Mouse (Mus musculus): ENCODE measurements at regions not wholly inside any gene's neighbourhood (a gene's known extent, or its start where the extent isn't known, plus 50 kb on each side); places are given as distances from the start of the nearest gene placed in this dataset.
"Not testable (repeated sequence)": the region's sequence is repeated elsewhere in the genome, so short reads cannot be mapped to it uniquely, and the experiment has no call there.

DNA sequence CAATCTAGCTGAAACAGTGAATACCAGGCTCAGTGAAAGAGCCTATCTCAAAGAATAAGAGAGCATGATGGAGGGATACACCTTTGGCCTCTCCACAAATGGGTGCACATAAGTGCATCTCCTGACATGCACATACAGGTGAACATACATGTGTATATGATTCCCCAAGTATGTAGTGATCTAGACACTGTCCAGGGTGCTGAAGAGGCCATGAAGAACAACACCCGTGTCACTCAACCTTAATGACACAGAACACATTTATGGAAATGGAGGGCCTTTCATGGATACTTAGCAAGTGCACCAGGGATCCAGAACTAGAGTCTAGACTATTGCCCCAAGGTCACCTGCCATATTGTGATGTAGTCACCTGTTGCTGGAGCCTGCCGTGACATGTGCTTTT is 56.9 kb downstream of the Spata19 start:
- no peak for DNase-seq

DNA sequence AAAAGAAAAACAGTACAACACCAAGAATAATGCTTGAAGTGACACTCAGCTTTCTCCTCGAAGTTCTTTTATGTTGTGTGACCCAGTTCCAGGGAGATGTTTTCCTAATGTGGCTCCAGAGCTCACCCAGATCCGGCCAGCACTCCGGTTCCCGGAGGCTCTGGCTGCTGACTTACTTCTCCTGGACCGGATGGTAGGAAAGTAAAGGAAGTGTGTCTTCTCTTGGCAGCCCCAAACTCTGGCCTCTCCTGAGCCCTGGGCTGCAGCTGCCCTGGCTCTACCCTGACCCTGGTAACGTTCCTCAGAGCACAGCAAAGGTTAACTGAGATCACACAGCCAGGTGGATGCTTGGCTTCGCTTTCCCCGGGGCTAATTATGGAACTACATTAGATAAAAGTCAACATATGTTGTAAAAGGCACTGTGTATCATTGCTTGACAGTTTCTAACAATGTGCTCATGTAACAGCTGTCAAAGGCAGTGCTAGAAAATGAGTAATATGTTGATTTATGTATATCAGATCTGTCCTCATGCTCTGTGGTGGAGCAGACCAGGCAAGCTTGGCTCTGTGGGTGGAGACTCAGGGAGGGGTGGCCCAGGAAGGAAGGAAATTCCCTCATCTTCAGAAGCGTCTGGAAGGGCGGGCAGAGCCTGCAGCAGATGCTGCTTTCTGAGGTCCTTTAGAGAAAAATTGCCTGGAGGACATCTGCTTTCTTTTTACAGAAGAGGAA is 57.5 kb downstream of the Spata19 start:
- peak; percentile 86 for DNase-seq

DNA sequence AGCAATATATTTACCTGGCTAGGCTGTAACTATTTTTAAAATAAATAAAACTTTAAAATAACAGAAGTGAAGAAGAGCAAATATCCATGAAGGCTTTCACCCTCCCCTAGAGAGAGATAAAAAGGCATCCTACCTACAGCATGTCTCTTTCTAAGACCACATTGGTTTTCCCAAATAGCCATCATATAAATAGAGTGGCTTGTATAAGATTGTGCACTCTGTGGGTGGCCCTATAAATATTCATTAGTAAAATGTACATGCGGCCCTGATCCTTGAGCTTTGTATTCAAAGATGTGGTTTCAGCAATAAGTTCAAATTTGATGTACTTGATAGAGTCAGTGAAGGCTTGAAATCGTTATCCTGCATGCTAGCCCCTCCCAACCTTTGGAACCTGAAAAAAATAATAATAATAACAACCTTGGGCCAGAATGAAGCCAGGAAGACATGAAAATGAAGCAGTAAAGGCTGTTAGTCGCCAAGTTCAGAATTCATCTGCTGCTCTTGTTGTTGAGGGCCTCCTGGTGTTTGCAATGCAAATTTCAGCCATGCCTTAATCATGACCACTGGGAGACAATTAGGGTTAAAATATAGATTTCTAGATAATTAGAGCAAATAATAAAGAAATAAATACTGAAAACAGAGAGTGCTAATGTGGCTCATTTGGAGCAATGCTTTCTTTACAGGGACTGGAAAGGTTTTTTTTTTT is 61.9 kb downstream of the Spata19 start:
- DNase-seq = no peak

DNA sequence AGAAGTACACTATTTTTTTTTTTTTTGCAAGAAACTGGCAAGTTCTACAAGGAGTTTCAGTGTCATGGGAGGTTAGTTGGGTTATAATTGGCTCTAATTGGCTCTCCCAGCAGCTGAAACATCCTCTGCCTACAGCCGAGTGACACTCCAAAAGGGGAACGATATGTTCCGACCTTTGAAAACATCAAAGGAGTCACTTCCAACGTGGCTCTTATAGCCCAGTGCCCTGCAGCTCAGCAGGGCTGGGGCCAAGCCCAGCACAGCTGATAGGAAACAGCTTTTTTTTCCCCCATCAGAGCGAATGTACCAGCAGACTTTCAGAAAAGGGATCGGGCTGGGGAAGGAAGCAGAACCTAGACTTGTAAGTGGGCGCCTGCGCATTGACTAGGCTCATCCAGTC is 64.4 kb downstream of the Spata19 start:
- no peak for DNase-seq

DNA sequence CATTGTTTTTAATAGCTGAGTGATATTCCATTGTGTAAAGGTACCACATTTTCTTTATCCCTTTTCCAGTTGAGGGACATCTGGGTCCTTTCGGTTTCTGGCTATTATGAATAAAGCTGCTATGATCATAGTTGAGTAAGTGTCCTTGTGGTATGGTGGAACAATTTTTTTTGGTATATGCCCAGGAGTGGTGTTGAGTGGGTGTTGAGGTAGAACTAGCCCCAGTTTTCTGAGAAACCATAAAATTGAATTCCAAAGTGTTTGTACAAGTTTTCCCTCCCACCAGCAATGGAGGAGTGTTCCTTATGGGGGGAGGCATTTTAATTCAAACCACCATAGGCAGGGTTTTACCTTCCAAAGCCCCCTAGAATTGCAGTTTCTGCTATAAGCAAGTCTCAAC is 67.4 kb downstream of the Spata19 start:
- DNase-seq = no peak

DNA sequence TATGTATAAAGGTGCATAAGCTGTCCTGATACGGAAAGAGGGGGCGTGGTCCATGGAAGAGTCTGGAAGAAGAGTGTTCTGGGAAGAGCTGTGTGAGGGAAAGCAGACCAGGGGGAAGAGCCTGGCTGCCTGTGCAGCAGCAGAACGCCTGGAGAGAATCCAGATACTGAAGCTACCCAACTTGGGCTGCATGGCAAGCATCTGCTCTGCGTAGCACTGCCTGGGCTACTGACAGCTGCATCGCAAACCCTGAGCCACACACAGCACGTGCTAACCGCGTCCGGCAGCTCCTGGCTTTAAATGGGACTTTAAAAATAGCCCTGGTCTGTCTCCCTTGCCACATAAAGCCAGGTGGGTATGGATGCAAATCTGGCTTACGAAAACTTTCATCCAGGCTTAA is 78.9 kb downstream of the Spata19 start:
- DNase-seq = peak; percentile 62

DNA sequence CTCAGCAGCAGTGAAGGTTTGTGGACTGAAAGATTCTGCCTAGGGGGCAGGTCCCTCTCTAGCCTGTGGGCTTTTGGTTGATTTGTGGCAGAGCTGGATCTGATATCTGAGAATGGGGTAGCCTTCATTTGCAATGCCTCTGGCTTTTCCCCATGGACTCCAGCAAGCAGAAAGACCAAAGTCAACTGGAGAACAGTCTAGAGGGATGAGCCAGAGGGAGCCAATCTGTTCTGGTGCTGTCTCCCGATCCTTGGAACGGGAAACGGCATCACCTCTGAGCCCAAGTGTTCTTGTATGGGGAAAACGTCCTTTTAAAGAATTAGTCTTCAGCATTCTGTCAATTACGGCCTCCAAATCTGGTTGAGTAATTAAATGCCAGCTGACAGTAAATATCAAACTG is 80.0 kb downstream of the Spata19 start:
- no peak for DNase-seq

DNA sequence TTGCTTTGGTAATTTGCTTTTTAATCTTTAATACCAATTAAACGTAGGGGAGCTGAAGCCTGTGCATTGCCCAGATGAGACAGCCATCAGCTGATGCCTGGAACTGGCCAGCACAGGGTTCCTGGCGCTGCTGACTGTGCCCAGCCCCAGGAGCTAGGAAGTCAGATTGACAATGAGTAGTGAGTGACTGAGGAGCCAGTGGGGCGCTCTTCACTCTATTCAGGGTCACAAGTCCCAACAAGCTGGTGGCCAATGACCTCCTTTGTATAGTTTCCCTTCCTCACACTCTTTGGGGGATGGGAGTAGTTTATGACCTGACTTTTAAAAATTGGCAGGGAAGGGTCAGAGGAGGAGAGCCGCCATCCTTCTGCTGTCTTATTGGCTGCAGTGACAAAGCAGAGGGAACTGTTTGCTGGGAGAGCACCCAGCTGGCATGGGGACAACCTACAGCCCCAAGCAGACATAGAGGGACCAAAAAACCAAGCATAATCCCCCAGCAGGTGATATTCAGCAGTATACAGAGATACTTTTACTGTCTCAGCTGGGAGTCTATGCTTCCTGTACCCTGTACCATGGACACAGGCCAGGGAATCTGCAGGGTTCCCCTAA is 80.6 kb downstream of the Spata19 start:
- no peak for DNase-seq

DNA sequence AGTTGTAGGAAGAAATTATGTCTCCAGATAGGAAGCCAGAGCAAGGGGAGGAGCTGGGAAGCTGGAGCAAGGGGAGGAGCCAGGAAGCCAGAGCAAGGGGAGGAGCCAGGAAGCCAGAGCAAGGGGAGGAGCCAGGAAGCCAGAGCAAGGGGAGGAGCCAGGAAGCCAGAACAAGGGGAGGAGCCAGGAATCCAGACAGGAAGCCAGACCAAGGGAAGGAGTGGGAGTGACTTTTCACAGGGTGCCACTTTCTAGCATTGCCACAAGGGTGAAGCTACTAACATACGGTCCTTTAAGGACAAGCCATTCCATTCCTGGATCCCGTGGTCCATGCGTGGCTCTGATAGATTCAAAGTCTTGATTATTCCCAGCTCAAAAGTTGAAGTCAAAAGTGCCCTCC is 81.7 kb downstream of the Spata19 start:
- DNase-seq = no peak

DNA sequence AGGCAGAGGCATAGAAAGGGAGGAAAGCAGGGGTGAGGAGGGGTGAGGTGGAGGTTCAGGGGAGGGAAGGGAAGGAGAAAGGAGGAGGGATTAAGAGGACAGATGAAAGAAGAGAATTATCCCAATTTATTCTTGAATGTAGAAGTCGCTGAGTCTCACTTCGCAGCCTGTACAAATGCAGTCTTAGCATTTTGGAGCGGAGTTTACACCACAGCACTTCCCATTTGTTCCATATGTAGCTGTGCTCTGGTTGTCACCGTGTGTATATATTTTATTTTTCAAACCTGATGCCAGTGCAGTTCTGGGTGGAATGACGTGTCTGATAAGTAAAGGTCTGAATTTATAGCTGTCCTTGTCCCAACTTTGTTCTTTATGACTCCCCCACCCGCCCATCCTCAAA is 105.2 kb downstream of the Spata19 start:
- DNase-seq = no peak

DNA sequence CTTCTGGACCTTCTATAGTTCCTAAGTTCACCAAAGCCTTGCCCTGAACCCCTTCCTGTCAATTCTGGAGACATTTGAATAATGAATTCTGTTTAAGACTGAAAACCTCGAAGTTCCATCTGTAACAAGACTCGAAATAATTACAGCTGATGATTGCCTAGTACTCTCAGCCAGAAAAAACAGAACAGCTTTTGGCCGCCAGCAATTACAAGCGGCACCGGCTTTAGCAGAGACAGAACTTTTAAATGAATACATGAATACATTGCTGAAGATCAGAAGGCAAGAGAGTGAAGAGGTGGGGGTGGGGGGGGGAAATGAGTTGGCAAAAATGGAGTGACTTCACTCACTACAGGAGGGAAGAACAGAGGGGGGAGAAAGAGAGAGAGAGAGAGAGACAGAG is 112.6 kb downstream of the Spata19 start:
- peak; percentile 65 for DNase-seq

DNA sequence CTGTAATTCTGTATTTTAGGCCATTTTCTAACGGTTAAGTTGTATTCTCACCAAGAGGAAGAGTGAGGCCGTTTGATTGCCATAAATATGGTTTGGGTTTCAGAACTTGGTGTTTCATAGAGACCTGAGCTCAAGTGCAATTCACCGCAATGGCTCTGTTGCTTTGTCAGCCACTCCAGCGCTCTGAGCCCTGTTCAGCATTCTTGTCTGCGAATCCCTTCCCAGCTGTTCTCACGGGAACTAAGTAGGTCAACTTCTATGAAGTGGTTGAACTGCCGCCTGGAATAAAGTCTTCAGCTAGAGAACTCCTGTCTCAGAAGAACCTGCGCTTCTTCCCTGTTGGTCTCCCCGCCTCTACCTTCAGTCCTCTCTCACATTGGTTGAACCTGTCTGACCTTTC is 113.1 kb downstream of the Spata19 start:
- DNase-seq = no peak

DNA sequence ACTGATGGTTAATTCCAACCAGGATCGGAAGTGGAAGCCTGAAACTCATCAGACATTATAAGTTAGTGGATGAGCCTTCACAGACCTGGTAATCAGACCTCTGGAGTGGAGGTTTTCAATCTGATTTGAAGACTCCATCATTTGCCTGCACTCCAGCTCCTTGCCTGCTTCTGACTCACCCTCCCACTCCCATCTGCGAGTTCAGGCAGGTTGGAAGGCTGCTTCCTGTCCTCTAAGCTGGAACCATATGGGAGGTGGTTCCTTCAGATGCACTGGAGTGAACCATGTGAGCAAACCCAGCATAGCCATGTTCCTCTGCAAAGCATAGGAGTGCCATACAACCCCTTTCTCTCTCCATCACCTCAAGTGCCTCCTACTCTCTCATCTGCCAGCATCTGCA is 114.6 kb downstream of the Spata19 start:
- peak; percentile 74 for DNase-seq

DNA sequence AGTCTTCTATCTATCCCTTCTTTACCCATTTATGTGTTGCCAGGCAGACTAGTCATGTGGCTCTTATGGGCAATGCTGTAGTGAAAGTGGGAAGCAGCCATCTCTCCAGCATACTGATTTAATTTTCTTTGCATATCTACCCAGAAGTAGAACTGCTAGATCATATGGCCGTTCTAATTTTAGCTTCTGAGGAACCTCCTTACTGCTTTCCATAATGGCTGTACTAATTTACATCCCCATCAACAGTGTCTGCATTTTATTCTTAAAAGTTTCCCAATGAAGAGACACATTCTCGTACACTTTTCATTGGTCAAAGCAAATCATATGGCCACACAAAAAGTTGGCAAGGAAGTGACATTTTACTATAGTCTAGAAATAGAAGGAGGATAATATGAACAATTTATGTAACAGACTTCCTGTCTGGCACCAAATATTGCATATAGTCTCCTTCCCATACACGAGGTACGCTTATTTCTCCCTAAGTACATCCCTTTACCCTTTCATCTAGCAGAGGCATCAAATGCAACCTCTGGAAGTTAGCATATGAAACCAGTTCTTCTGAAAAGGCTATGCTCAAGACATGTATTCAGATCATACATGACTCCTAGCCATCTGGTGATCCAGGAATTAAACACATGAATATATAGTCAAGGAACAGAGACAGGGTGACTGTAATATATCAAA is 119.0 kb downstream of the Spata19 start:
- DNase-seq = no peak

DNA sequence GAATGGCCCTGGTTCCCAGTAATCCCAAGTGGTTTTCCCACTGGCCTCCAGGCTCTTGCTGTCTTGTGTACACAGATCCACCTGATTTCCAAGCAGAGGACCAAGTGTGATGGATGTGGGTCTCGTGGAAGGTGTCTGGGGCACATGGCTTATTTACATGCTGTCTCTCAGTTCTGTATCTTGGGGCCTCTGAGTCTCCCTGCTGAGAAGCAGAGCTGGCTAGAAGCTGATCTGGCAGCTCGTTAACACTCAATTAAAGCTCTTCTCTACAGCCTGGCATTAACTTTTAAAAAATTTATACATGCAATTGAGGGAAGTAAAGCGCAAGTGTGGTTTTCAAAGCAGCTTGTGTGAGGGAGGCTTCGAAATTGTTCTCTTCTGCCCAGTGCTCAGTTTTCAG is 121.4 kb downstream of the Spata19 start:
- DNase-seq = no peak

DNA sequence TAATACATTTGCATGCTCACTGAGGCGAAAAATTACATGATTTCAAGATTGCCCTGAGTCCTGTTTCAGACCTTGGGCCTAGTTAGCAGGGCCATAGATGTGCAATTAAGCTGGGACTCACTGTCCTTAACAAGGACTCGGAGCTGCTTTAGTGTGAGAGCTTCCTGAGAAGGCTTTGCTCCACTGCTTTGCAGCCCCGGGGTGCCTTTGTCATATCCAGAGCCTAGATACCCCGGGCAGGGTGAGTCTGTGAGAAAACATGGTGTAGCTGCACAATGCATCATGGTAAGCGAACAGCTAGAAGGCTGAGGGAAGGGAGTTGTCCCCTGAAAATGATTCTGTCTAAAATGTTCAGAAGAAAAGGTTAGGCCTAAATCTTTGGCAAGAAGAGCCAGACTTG is 123.1 kb downstream of the Spata19 start:
- DNase-seq = no peak

DNA sequence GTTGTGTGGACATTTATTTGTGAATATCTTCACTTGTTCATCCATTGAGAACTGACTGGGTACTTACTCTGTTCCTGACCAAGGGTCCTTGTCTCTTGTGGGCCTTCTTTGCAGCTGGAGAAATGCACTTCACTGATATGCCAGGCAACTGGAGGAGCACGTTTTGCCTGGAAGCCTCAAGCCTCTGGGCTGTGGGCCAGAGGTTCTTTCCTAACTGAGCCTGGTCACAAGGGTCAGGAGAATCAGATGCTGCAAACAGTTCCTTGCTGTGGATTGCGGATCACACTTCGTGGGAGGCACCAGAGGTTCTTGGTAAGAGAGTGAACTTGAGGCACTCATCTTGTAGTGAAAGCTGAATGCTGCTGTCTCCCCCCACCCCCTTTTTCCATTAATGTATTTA is 124.6 kb downstream of the Spata19 start:
- DNase-seq = no peak

DNA sequence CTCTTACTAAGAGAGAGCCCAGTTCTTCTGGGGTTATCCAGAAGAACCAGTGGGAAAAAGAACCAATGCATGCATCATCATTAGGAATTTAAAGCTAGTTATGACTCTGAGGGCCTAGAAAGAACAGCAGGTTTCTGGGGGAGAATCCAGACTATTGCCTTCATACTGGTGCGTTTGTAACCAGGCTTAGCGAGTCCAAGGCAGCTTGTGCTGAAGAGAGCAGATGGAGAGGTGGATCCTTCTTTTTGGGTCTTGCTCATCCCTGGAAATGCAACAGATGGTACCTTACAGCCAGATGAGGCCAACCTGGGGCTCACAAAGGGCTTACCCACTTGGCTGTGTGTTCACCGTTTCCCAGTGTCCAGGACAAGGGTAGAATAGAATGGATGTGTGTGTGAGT is 130.1 kb downstream of the Spata19 start:
- peak; percentile 44 for DNase-seq

DNA sequence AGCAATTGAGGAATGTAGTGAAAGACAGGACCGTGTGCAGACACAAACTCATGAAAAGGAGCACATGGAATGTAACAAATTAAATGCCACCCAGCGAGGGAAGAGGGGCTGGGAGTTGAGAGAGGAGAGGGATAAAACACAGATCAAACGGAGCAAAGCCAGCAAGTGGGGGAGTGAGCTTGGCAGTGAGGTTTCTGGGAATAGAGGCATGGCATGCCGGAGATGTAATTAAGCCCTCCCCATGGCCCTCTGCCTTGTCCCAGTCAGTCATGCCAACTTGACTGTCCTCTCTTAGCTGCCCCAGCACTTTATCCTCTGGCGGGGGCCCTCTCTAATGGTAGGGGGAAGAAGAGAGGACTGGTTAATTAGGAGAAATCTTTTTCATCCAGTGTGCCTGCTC is 141.9 kb downstream of the Spata19 start:
- DNase-seq = no peak

DNA sequence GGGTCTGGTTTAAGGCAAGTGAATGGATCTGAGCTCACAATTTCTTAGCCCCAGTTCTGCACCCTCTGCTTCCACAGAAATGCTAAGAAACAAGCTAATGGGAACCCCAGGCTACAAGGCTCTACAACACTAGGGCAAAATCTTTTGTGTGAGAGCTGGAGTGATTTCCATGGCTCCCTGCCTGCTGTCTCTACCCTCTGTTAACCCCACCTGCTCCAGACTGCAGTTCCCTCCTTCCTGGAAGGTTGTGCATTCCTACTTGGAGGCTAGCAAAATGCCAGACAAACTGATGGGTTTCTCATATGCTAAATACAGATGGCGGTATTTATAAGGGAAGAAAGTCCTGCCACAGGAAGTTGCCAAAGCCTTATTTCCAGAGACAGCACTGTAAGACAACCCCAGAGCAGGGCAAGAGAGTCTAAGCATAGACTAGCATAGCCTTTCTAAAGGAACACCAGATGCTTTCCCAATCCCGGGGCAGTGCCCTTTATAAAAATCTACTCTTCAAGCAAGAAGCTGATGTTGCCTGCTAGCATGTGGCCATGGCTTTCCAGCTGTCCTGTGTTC is 145.1 kb downstream of the Spata19 start:
- no peak for DNase-seq

DNA sequence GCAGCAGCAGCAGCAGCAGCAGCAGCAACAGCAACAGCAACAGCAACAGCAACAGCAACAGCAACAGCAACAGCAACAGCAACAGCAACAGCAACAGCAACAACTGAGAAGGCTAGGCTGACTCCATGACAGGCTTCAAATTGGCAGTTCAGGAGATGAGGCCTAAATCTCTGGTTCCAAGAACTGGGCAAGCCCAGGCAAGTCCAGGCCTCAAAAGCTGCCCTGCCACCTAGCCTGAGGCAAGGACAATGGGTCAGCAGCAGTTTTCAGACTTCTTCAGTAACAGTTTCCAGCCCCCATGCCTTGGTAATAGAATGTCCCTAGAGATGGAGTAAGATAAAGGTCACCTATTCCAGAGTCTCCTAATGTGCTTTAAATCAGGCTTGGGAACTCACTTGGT is 158.1 kb downstream of the Spata19 start:
- not testable (repeated sequence) for DNase-seq

DNA sequence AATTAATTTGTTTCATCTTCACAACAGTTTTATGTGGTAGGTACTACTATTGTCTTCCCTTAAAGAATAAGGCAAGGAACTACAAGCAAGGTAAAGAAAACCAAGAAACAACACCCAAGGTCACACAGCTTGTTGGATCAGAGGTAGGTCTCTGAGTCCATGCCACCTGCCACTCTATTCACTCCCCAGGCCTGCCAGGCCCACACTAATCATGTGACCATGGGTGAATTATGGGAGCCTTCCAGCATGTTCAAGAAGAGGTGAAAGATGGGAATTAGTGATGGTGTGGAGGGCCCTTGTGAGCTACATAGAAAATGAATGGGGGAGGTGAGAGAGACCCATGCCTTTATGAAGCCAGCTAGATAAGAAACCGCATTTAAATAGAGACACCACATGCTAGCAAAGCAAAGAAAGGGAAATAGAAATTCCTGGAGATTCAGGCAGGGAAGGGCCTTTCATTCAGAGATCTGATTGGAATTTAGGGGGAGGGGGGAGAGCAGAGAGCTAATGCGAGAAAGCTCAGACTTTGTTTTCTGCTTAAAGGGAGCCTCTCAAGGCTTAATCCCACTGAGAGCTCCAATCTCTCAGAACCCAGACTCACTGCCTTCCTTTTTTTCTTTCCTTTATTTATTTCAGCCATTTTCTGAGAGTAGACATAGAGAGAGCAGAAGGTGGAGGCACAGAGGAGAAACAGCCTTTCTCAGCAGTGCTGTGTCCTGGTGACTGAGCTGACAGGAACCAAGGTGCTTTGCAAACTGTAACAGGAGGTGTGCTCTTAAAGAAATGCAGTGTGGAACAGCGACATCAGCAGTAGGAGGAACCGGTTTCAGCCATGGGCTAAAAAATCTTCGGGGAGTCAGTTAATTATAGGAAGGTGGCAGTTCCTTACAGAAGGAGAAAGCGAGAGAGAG is 160.0 kb downstream of the Spata19 start:
- no peak for DNase-seq
